Mouse (Mus musculus): Measurements from ENCODE around the gene Zbtb17. TPM values are rescaled to one million over a fixed set of nuclear protein-coding genes. Genes with fewer than 3 reads are reported as not detected.

The Zbtb17 gene
- polyA plus RNA-seq, 1 experiment from 2014 or later: 11.4 TPM

DNA sequence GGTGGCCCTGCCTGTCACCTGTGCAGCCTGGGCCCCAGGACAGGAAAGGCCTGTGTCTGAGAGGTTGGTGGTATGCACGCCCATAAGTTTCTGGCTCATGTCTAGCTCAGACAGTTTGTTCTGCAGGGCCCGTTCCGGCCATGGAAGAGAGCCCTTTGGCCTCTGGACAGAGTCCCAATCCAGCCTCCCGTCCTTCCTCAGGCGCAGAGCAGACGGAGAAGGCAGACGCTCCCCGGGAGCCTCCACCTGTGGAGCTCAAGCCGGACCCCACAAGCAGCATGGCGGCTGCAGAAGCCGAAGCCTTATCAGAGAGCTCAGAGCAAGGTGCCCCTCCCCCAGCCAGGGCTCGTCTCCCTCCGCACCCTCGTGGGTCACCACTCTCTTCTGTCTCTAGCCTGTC is 19.0 kb downstream of the Zbtb17 start:
- Histone ChIP-seq H3K9ac (no peak overlapping the region), H3K4me1 (replicated peaks) (peaks cover 10% of the 10 kb centered on the region), H3K27ac (no peak overlapping the region; the same call in 1 of the 2 replicates), H3K4me3 (replicated peaks) (no peak overlapping the region), H3K9me3 (replicated peaks) (no peaks in the 10 kb centered on the region), H3K36me3 (peaks cover 66% of the 10 kb centered on the region), H3K27me3 (no peaks in the 10 kb centered on the region), H3K4me2 (no peak overlapping the region)
- 67% methylated on average over 14 of the region's 14 CpGs for WGBS (ENCODE audit: insufficient replicate concordance)
- DNase-seq (no peak), ATAC-seq (ENCODE audit: low read depth) (no peak)

DNA sequence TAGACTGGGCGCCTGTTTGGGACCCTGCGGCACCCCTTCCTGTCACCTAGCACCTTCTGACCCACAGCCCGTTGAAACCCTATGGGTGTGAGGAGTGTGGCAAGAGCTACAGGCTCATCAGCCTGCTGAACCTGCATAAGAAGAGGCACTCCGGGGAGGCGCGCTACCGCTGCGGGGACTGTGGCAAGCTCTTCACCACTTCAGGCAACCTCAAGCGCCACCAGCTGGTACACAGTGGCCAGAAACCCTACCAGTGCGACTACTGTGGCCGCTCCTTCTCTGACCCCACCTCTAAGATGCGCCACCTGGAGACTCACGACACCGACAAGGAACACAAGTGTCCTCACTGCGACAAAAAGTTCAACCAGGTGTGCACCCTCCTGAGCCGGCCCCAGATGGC is 20.3 kb downstream of the Zbtb17 start:
- H3K27me3 ChIP-seq: no peaks in the 10 kb centered on the region
- DNase-seq: no peak
- H3K9ac ChIP-seq: no peak overlapping the region
- no peaks in the 10 kb centered on the region for H3K9me3 ChIP-seq (replicated peaks)
- no peak overlapping the region for H3K4me2 ChIP-seq
- H3K27ac ChIP-seq: no peak overlapping the region
- no peak overlapping the region for H3K4me3 ChIP-seq (replicated peaks)
- H3K4me1 ChIP-seq (replicated peaks): peaks cover 7% of the 10 kb centered on the region
- whole genome bisulfite sequencing (ENCODE audit: insufficient replicate concordance): 77% methylated on average over 16 of the region's 16 CpGs
- no peak for ATAC-seq (ENCODE audit: low read depth)
- H3K36me3 ChIP-seq: peaks cover 78% of the 10 kb centered on the region

GRCm38 (mm10) chr4:141465512-141466288 is 21.2 kb downstream of the Zbtb17 start:
- Histone ChIP-seq H3K9me3 (replicated peaks) (no peaks in the 10 kb centered on the region), H3K4me1 (replicated peaks) (peaks cover 7% of the 10 kb centered on the region), H3K36me3 (peaks cover 88% of the 10 kb centered on the region), H3K27me3 (no peaks in the 10 kb centered on the region), H3K4me3 (replicated peaks) (no peak overlapping the region), H3K4me2 (no peak overlapping the region), H3K27ac (no peak overlapping the region), H3K9ac (no peak overlapping the region)
- no peak for ATAC-seq (ENCODE audit: low read depth)
- DNase-seq: no peak
- 89% methylated on average over 34 of the region's 34 CpGs for WGBS (ENCODE audit: insufficient replicate concordance)

GRCm38 (mm10) chr4:141466289-141466795 is 21.9 kb downstream of the Zbtb17 start:
- DNase-seq: no peak
- H3K4me2 ChIP-seq: no peak overlapping the region
- peaks cover 2% of the 10 kb centered on the region; the same call in 1 of the 2 replicates for H3K4me1 ChIP-seq (replicated peaks)
- H3K9me3 ChIP-seq (replicated peaks): 0 out of 2 replicates have a peak, but pooled peaks cover under 1% of the 10 kb centered on the region
- WGBS (ENCODE audit: insufficient replicate concordance): 87% methylated on average over 16 of the region's 16 CpGs
- no peaks in the 10 kb centered on the region for H3K27me3 ChIP-seq
- no peak overlapping the region for H3K27ac ChIP-seq
- no peak for ATAC-seq (ENCODE audit: low read depth)
- no peak overlapping the region for H3K4me3 ChIP-seq (replicated peaks)
- H3K9ac ChIP-seq: no peak overlapping the region
- peaks cover 95% of the 10 kb centered on the region for H3K36me3 ChIP-seq

DNA sequence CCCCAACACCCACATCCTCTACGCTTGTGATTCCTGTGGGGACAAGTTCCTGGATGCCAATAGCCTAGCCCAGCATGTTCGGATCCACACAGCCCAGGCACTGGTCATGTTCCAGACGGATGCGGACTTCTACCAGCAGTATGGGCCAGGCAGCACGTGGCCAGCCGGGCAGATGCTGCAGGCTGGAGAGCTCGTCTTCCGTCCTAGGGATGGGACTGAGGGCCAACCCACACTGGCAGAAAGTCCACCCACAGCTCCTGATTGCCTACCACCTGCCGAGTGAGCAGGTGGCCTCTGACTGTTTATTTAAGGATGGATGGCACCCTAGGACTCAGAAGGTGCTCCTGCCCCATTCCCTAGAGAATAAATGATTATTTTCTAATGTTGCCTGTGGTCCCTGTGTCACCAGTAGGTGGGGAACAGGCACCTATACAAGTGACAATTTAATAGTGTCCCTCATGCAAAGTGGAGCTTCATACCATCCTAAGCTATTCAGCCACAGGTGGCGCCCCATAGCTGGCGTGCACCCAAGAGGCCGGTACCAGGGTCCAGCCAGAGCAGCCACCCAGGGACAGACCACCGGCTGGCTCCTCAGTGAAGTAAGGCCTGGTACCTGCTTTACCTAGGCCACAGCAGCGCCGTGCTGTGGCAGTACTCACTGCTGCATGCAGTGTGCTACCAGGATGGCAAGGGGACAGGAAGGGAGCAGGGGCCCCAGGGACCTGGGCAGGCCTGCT is 22.6 kb downstream of the Zbtb17 start:
- Histone ChIP-seq H3K27me3 (no peaks in the 10 kb centered on the region), H3K4me1 (replicated peaks) (peaks cover 2% of the 10 kb centered on the region; the same call in 1 of the 2 replicates), H3K27ac (no peak overlapping the region), H3K9me3 (replicated peaks) (peaks cover 7% of the 10 kb centered on the region; the same call in 1 of the 2 replicates), H3K9ac (no peak overlapping the region), H3K36me3 (peaks cover 98% of the 10 kb centered on the region), H3K4me3 (replicated peaks) (no peak overlapping the region), H3K4me2 (no peak overlapping the region)
- ATAC-seq (ENCODE audit: low read depth): no peak
- 83% methylated on average over 15 of the region's 15 CpGs for WGBS (ENCODE audit: insufficient replicate concordance)
- no peak for DNase-seq

- Histone ChIP-seq H3K9ac (no peak overlapping the region), H3K9me3 (replicated peaks) (peaks cover 8% of the 10 kb centered on the region; the same call in 1 of the 2 replicates), H3K27ac (no peak overlapping the region), H3K4me2 (no peak overlapping the region), H3K4me1 (replicated peaks) (peaks cover 2% of the 10 kb centered on the region; the same call in 1 of the 2 replicates), H3K36me3 (peaks cover 98% of the 10 kb centered on the region), H3K4me3 (replicated peaks) (no peak overlapping the region), H3K27me3 (no peaks in the 10 kb centered on the region)
- 78% methylated on average over 6 of the region's 6 CpGs for WGBS (ENCODE audit: insufficient replicate concordance)
- ATAC-seq (ENCODE audit: low read depth): no peak
- DNase-seq: no peak
Measured at GRCm38 (mm10) chr4:141467581-141467927, 23.1 kb downstream of the Zbtb17 start.

GRCm38 (mm10) chr4:141468576-141468975 is 24.1 kb downstream of the Zbtb17 start:
- ATAC-seq (ENCODE audit: low read depth): no peak
- no peak for DNase-seq
- H3K27ac ChIP-seq: no peak overlapping the region
- peaks cover 98% of the 10 kb centered on the region for H3K36me3 ChIP-seq
- H3K27me3 ChIP-seq: no peaks in the 10 kb centered on the region
- H3K4me3 ChIP-seq (replicated peaks): no peak overlapping the region
- H3K9me3 ChIP-seq (replicated peaks): peaks cover 13% of the 10 kb centered on the region; the same call in 1 of the 2 replicates
- WGBS (ENCODE audit: insufficient replicate concordance): 75% methylated on average over 10 of the region's 10 CpGs
- no peak overlapping the region for H3K9ac ChIP-seq
- H3K4me1 ChIP-seq (replicated peaks): no peaks in the 10 kb centered on the region; the same call in 1 of the 2 replicates
- H3K4me2 ChIP-seq: no peak overlapping the region

- peaks cover 98% of the 10 kb centered on the region for H3K36me3 ChIP-seq
- ATAC-seq (ENCODE audit: low read depth): no peak
- WGBS (ENCODE audit: insufficient replicate concordance): 92% methylated on average over 9 of the region's 9 CpGs
- H3K9me3 ChIP-seq (replicated peaks): peaks cover 13% of the 10 kb centered on the region; the same call in 1 of the 2 replicates
- H3K4me1 ChIP-seq (replicated peaks): 0 out of 2 replicates have a peak, but pooled peaks cover 6% of the 10 kb centered on the region
- H3K4me2 ChIP-seq: no peak overlapping the region
- no peak for DNase-seq
- no peak overlapping the region for H3K4me3 ChIP-seq (replicated peaks)
- no peaks in the 10 kb centered on the region for H3K27me3 ChIP-seq
- no peak overlapping the region for H3K27ac ChIP-seq
- H3K9ac ChIP-seq: no peak overlapping the region
Measured at GRCm38 (mm10) chr4:141469343-141469742, 24.9 kb downstream of the Zbtb17 start.

GRCm38 (mm10) chr4:141471491-141471890 is 27.0 kb downstream of the Zbtb17 start:
- ATAC-seq (ENCODE audit: low read depth): no peak
- Histone ChIP-seq H3K4me2 (no peak overlapping the region), H3K27ac (no peak overlapping the region), H3K9me3 (replicated peaks) (peaks cover 35% of the 10 kb centered on the region), H3K4me1 (replicated peaks) (0 out of 2 replicates have a peak, but pooled peaks cover 6% of the 10 kb centered on the region), H3K4me3 (replicated peaks) (no peak overlapping the region), H3K9ac (no peak overlapping the region), H3K27me3 (no peaks in the 10 kb centered on the region), H3K36me3 (peaks cover 98% of the 10 kb centered on the region)
- no peak for DNase-seq
- 93% methylated on average over 16 of the region's 16 CpGs for WGBS (ENCODE audit: insufficient replicate concordance)

GRCm38 (mm10) chr4:141472641-141473321 is 28.3 kb downstream of the Zbtb17 start:
- peaks cover 42% of the 10 kb centered on the region for H3K9me3 ChIP-seq (replicated peaks)
- H3K4me3 ChIP-seq (replicated peaks): no peak overlapping the region
- 0 out of 2 replicates have a peak, but pooled peaks cover 6% of the 10 kb centered on the region for H3K4me1 ChIP-seq (replicated peaks)
- no peak overlapping the region for H3K9ac ChIP-seq
- no peaks in the 10 kb centered on the region for H3K27me3 ChIP-seq
- H3K36me3 ChIP-seq: peaks cover 98% of the 10 kb centered on the region
- ATAC-seq (ENCODE audit: low read depth) (no peak), DNase-seq (no peak)
- H3K4me2 ChIP-seq: no peak overlapping the region
- H3K27ac ChIP-seq: no peak overlapping the region
- 92% methylated on average over 32 of the region's 32 CpGs for WGBS (ENCODE audit: insufficient replicate concordance)

DNA sequence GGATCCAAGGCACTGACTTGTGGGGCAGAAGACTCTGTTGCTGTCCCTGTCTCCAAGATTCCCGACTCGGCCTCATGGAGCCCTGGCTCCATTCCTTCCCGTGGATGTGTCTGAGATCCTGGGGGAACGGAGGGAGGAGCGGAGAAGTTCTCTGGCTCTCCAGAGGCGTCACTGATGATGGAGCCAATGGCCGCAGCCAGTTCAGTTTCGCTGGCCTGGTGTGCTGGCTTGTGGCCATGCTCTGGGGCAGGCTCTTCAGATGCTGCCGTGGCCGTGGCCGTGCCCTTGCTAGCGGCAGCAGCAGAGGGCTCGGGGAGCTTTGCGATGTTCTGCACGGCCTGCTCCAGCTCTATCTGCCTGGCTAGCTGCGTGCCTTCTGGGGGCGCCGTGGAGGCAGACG is 30.0 kb downstream of the Zbtb17 start:
- no peak for DNase-seq
- Histone ChIP-seq H3K9ac (no peak overlapping the region), H3K4me2 (no peak overlapping the region), H3K9me3 (replicated peaks) (peaks cover 57% of the 10 kb centered on the region), H3K36me3 (peaks cover 100% of the 10 kb centered on the region), H3K4me1 (replicated peaks) (0 out of 2 replicates have a peak, but pooled peaks cover 6% of the 10 kb centered on the region), H3K27ac (no peak overlapping the region), H3K27me3 (no peaks in the 10 kb centered on the region), H3K4me3 (replicated peaks) (no peak overlapping the region)
- no peak for ATAC-seq (ENCODE audit: low read depth)
- WGBS (ENCODE audit: insufficient replicate concordance): 92% methylated on average over 19 of the region's 19 CpGs

Measured in liver, embryonic 13.5 days (tissue).